Mouse (Mus musculus) lung, embryonic 15.5 days (tissue): Measurements from ENCODE around the gene Sppl2c. TPM values are rescaled to one million over a fixed set of nuclear protein-coding genes. Genes with fewer than 3 reads are reported as not detected.
A peak's percentile ranks its signal among the peaks of the same experiment; 100 is the strongest.

Experiments used
- ATAC-seq: fragments of 200-750 bp; cut with Nextera tagmentation; 2 replicates; pipeline ENCODE4 v1.8.0; 2017; ENCODE audit warnings: moderate number of reproducible peaks, borderline replicate concordance; ENCODE audit not compliant: low FRiP score, low TSS enrichment; ENCODE audit errors: extremely low read depth
- H3K27ac ChIP-seq: fragments of 300-500 bp; sonication (generic); 2 replicates; pipeline ENCODE4 v1.5.1; 2015; ENCODE audit warnings: moderate library complexity, mild to moderate bottlenecking, inconsistent platforms
- H3K27me3 ChIP-seq: fragments of 300-500 bp; sonication (generic); 2 replicates; pipeline ENCODE4 v1.6.1; 2015; ENCODE audit warnings: inconsistent platforms
- H3K36me3 ChIP-seq: fragments of 300-500 bp; sonication (generic); 2 replicates; pipeline ENCODE4 v1.6.1; 2015; ENCODE audit warnings: inconsistent platforms
- H3K4me1 ChIP-seq: fragments of 300-500 bp; sonication (generic); 2 replicates; pipeline ENCODE4 v1.6.1; 2015; ENCODE audit warnings: inconsistent platforms
- H3K4me2 ChIP-seq: fragments of 300-500 bp; sonication (generic); 2 replicates; pipeline ENCODE4 v1.6.1; 2015; ENCODE audit warnings: inconsistent platforms, mild to moderate bottlenecking, moderate library complexity
- H3K4me3 ChIP-seq: fragments of 300-500 bp; sonication (generic); 2 replicates; pipeline ENCODE4 v1.5.1; 2015; ENCODE audit warnings: mild to moderate bottlenecking, inconsistent platforms
- H3K9ac ChIP-seq: fragments of 300-500 bp; sonication (generic); 2 replicates; pipeline ENCODE4 v1.6.1; 2015; ENCODE audit warnings: inconsistent platforms
- H3K9me3 ChIP-seq: fragments of 300-500 bp; sonication (generic); 2 replicates; pipeline ENCODE4 v1.6.1; 2016; ENCODE audit warnings: inconsistent platforms
- WGBS: fragments of 180-500 bp; shearing (Covaris S2); methylation state at CpG from one replicate; pipeline ENCODE4 v1.1.7; 2015; 5-methylcytosine and 5-hydroxymethylcytosine counted together
- polyA plus RNA-seq: library from polyadenylated mRNA; unstranded; fragments of >200 nt; fragmentation: Nextera tagmentation; extraction: Ambion mirVana; gene quantifications from 2 replicates; pipeline ENCODE4 v1.2.1, GENCODE M21; 2015

Gene Sppl2c
- not detected in 2 replicates for polyA plus RNA-seq

GRCm38 (mm10) chr11:104186135-104186836 lies at the start of gene Sppl2c:
Gene Sppl2c (plus strand): TSS chr11:104186327.
- Histone ChIP-seq H3K4me2 (no peak within 1 kb of the TSS), H3K27ac (no peak within 1 kb of the TSS), H3K4me1 (no peaks in the 10 kb centered on the region), H3K27me3 (no peaks in the 10 kb centered on the region), H3K4me3 (no peak within 1 kb of the TSS), H3K9me3 (no peaks in the 10 kb centered on the region), H3K9ac (no peak within 1 kb of the TSS), H3K36me3 (no peaks in the 10 kb centered on the region)
- WGBS = 76% methylated on average over 13 of the region's 13 CpGs
- no peak for ATAC-seq

- no peak overlapping the region for H3K27ac ChIP-seq
- H3K4me1 ChIP-seq = no peaks in the 10 kb centered on the region
- 68% methylated on average over 3 of the region's 3 CpGs for WGBS
- H3K4me2 ChIP-seq = no peak overlapping the region
- no peak overlapping the region for H3K4me3 ChIP-seq
- H3K27me3 ChIP-seq = peaks cover 36% of the 10 kb centered on the region
- H3K9ac ChIP-seq = no peak overlapping the region
- H3K9me3 ChIP-seq = no peaks in the 10 kb centered on the region
- ATAC-seq = no peak
- H3K36me3 ChIP-seq = no peaks in the 10 kb centered on the region
These were observed 47.2 kb upstream of the Sppl2c start for GRCm38 (mm10) chr11:104138976-104139375.

- no peak overlapping the region for H3K4me3 ChIP-seq
- WGBS = 96% methylated on average over 1 of the region's 1 CpGs
- H3K4me1 ChIP-seq = no peaks in the 10 kb centered on the region
- H3K36me3 ChIP-seq = no peaks in the 10 kb centered on the region
- H3K9ac ChIP-seq = no peak overlapping the region
- no peak for ATAC-seq
- H3K27me3 ChIP-seq = no peaks in the 10 kb centered on the region
- H3K4me2 ChIP-seq = no peak overlapping the region
- H3K27ac ChIP-seq = no peak overlapping the region
- no peaks in the 10 kb centered on the region for H3K9me3 ChIP-seq
These were observed 41.2 kb upstream of the Sppl2c start for GRCm38 (mm10) chr11:104144930-104145329.

- Histone ChIP-seq H3K27ac (no peak overlapping the region), H3K4me3 (no peak overlapping the region), H3K4me2 (no peak overlapping the region), H3K9ac (no peak overlapping the region), H3K9me3 (no peaks in the 10 kb centered on the region), H3K4me1 (no peaks in the 10 kb centered on the region), H3K27me3 (no peaks in the 10 kb centered on the region), H3K36me3 (no peaks in the 10 kb centered on the region)
- ATAC-seq = no peak
- 66% methylated on average over 7 of the region's 7 CpGs for WGBS
These were observed 37.3 kb upstream of the Sppl2c start for GRCm38 (mm10) chr11:104148787-104149186.

DNA sequence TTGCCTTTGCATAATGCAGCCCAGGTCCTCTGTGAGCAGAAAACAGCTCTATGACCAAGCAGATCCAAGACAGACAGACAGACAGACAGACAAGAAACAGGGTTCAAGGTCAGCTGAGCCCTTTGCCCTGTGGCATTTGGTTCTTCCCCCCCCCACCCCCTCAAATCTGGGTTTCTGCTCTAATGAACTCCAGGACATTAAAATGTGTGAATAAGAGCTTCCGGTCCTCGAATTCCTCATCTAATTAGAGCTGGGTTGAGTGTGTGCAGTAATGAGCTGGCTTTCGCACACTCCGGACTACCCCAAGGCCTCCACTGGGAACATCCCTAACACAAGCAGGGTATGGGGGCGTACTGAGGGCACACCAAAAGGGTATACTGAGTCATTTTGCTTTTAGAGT lies 35.2 kb upstream of the Sppl2c start:
- 73% methylated on average over 5 of the region's 5 CpGs for WGBS
- no peak overlapping the region for H3K4me3 ChIP-seq
- no peaks in the 10 kb centered on the region for H3K36me3 ChIP-seq
- H3K27ac ChIP-seq = no peak overlapping the region
- no peak overlapping the region for H3K4me2 ChIP-seq
- H3K9ac ChIP-seq = no peak overlapping the region
- ATAC-seq = no peak
- H3K9me3 ChIP-seq = no peaks in the 10 kb centered on the region
- H3K27me3 ChIP-seq = peaks cover 4% of the 10 kb centered on the region; the same call in 1 of the 2 replicates
- H3K4me1 ChIP-seq = no peaks in the 10 kb centered on the region

GRCm38 (mm10) chr11:104154332-104154731 lies 31.8 kb upstream of the Sppl2c start:
- peaks cover 32% of the 10 kb centered on the region for H3K27me3 ChIP-seq
- 50% methylated on average over 4 of the region's 4 CpGs for WGBS
- no peak for ATAC-seq
- peaks cover 9% of the 10 kb centered on the region for H3K4me1 ChIP-seq
- H3K9me3 ChIP-seq = no peaks in the 10 kb centered on the region
- H3K4me2 ChIP-seq = no peak overlapping the region
- no peak overlapping the region for H3K4me3 ChIP-seq
- no peak overlapping the region for H3K9ac ChIP-seq
- no peak overlapping the region for H3K27ac ChIP-seq
- H3K36me3 ChIP-seq = no peaks in the 10 kb centered on the region

- 18% methylated on average over 9 of the region's 9 CpGs for WGBS
- ATAC-seq = no peak
These were observed 31.1 kb upstream of the Sppl2c start for GRCm38 (mm10) chr11:104154820-104155635.

DNA sequence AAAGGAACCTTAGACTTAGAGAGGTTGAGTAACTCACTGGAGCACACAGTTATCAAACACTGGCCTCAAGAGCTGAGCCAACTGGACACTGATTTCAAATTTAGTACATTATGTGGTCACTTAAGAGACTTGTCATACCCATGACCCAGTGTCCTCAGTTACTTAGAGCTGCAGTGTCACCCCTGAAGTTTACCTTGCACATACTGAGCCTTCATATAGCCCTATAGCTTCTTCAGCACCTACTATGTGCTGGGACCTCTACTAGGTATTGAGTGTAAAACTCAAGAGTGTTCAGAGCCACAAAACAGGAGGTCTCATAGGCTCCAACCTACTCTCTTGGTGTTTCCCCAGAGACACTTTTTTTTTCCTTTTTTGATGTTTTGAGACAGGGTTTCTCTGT lies 30.2 kb upstream of the Sppl2c start:
- peaks cover 32% of the 10 kb centered on the region for H3K27me3 ChIP-seq
- no peaks in the 10 kb centered on the region for H3K36me3 ChIP-seq
- no peak overlapping the region for H3K4me3 ChIP-seq
- no peaks in the 10 kb centered on the region for H3K9me3 ChIP-seq
- H3K4me1 ChIP-seq = peaks cover 9% of the 10 kb centered on the region
- no peak overlapping the region for H3K9ac ChIP-seq
- no peak for ATAC-seq
- H3K4me2 ChIP-seq = no peak overlapping the region
- no peak overlapping the region for H3K27ac ChIP-seq

More at GRCm38 (mm10) chr11:104154820-104155635, 31.1 kb upstream of the Sppl2c start:
- no peak overlapping the region for H3K4me3 ChIP-seq
- H3K9me3 ChIP-seq = no peaks in the 10 kb centered on the region
- no peak overlapping the region for H3K27ac ChIP-seq
- H3K36me3 ChIP-seq = no peaks in the 10 kb centered on the region
- H3K4me1 ChIP-seq = peaks cover 9% of the 10 kb centered on the region
- H3K4me2 ChIP-seq = no peak overlapping the region
- peaks cover 32% of the 10 kb centered on the region for H3K27me3 ChIP-seq
- H3K9ac ChIP-seq = no peak overlapping the region

- Histone ChIP-seq H3K4me3 (no peak overlapping the region), H3K27me3 (peaks cover 32% of the 10 kb centered on the region), H3K9ac (no peak overlapping the region), H3K4me2 (no peak overlapping the region), H3K27ac (no peak overlapping the region), H3K4me1 (peaks cover 9% of the 10 kb centered on the region), H3K36me3 (no peaks in the 10 kb centered on the region), H3K9me3 (no peaks in the 10 kb centered on the region)
- 45% methylated on average over 3 of the region's 3 CpGs for WGBS
- no peak for ATAC-seq
These were observed 29.7 kb upstream of the Sppl2c start for GRCm38 (mm10) chr11:104156391-104156790.

- ATAC-seq = peak; percentile 86
- H3K4me3 ChIP-seq = peak overlapping the region; percentile 25
- H3K27ac ChIP-seq = no peak overlapping the region
- H3K36me3 ChIP-seq = no peaks in the 10 kb centered on the region
- H3K27me3 ChIP-seq = peaks cover 32% of the 10 kb centered on the region
- H3K9me3 ChIP-seq = no peaks in the 10 kb centered on the region
- peak overlapping the region; percentile 59 for H3K4me2 ChIP-seq
- peaks cover 9% of the 10 kb centered on the region for H3K4me1 ChIP-seq
- 5% methylated on average over 23 of the region's 23 CpGs for WGBS
- no peak overlapping the region for H3K9ac ChIP-seq
These were observed 28.4 kb upstream of the Sppl2c start for GRCm38 (mm10) chr11:104157603-104158259.

DNA sequence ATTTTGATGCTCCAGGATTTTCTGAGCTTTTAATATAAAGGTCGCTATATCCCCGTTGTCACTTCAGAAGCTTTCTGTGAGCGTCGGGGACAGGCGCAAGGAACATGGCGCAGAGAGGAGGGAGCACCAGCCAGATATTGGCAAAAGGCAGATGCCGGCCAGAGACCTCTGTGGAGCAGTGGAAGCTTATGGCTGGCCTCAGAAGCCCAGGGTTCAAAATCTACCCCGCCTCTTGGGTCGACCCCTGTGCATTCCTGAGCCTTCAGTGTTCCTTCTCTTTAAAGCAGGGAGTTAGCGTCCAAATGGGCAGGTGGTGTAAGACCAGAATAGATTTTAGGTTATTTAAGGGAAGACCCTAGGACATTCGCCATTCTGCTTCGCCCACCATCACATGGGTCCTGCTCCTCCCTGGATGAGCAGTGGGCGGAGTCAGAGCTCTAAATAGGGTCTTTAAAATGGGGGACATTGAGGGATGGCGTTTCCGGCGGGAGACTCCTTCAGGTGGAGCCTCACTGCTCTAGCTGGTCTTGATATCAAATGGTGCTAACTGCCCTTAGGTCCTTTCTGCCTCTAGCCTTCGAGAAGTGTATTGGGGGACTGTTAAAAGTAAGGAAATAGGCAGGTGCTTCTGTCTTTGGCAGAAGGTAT lies 27.7 kb upstream of the Sppl2c start:
- WGBS = 6% methylated on average over 17 of the region's 17 CpGs
- H3K27me3 ChIP-seq = peaks cover 32% of the 10 kb centered on the region

More for the DNA sequence above, 27.7 kb upstream of the Sppl2c start:
- peak overlapping the region; percentile 25 for H3K4me3 ChIP-seq
- peak overlapping the region; percentile 59 for H3K4me2 ChIP-seq
- no peaks in the 10 kb centered on the region for H3K9me3 ChIP-seq
- no peak overlapping the region for H3K27ac ChIP-seq
- no peak overlapping the region for H3K9ac ChIP-seq
- no peaks in the 10 kb centered on the region for H3K36me3 ChIP-seq
- no peak for ATAC-seq
- peaks cover 9% of the 10 kb centered on the region for H3K4me1 ChIP-seq
